Mouse (Mus musculus): ENCODE measurements around the gene Lclat1.
A peak's percentile ranks its signal among the peaks of the same experiment; 100 is the strongest.

Lclat1 gene

GRCm38 (mm10) chr17:73087045-73087910, 20.5 kb upstream of the Lclat1 start:
- no peak for DNase-seq (ENCODE audit: low read depth, low spot score)

- peak; percentile 62 for DNase-seq (ENCODE audit: low read depth, low spot score)
Observed at GRCm38 (mm10) chr17:73091368-73091767, 16.4 kb upstream of the Lclat1 start.

GRCm38 (mm10) chr17:73092103-73093097, 15.4 kb upstream of the Lclat1 start:
- DNase-seq (ENCODE audit: low read depth, low spot score) = no peak

GRCm38 (mm10) chr17:73095070-73095469, 12.7 kb upstream of the Lclat1 start:
- no peak for DNase-seq (ENCODE audit: low read depth, low spot score)

- no peak for DNase-seq (ENCODE audit: low read depth, low spot score)
Observed at GRCm38 (mm10) chr17:73095585-73095984, 12.2 kb upstream of the Lclat1 start.

GRCm38 (mm10) chr17:73096484-73096883, 11.3 kb upstream of the Lclat1 start:
- DNase-seq (ENCODE audit: low read depth, low spot score) = peak; percentile 86

GRCm38 (mm10) chr17:73098636-73099035, 9.1 kb upstream of the Lclat1 start:
- no peak for DNase-seq (ENCODE audit: low read depth, low spot score)

GRCm38 (mm10) chr17:73100396-73100795, 7.4 kb upstream of the Lclat1 start:
- DNase-seq (ENCODE audit: low read depth, low spot score) = no peak

GRCm38 (mm10) chr17:73102538-73102937, 5.2 kb upstream of the Lclat1 start:
- DNase-seq (ENCODE audit: low read depth, low spot score) = peak; percentile 69

GRCm38 (mm10) chr17:73108170-73108887, 544 bp downstream of the Lclat1 start:
- peak; percentile 14 for DNase-seq (ENCODE audit: low read depth, low spot score)

GRCm38 (mm10) chr17:73108888-73109259, 1.1 kb downstream of the Lclat1 start:
- DNase-seq (ENCODE audit: low read depth, low spot score) = no peak

- no peak for DNase-seq (ENCODE audit: low read depth, low spot score)
Observed at GRCm38 (mm10) chr17:73112128-73112527, 4.3 kb downstream of the Lclat1 start.

- peak; percentile 78 for DNase-seq (ENCODE audit: low read depth, low spot score)
Observed at GRCm38 (mm10) chr17:73112601-73113000, 4.8 kb downstream of the Lclat1 start.

- no peak for DNase-seq (ENCODE audit: low read depth, low spot score)
Observed at GRCm38 (mm10) chr17:73113230-73113629, 5.4 kb downstream of the Lclat1 start.

- DNase-seq (ENCODE audit: low read depth, low spot score) = no peak
Observed at GRCm38 (mm10) chr17:73118134-73118533, 10.3 kb downstream of the Lclat1 start.

GRCm38 (mm10) chr17:73118702-73119101, 10.9 kb downstream of the Lclat1 start:
- no peak for DNase-seq (ENCODE audit: low read depth, low spot score)

GRCm38 (mm10) chr17:73119150-73119549, 11.4 kb downstream of the Lclat1 start:
- no peak for DNase-seq (ENCODE audit: low read depth, low spot score)

- no peak for DNase-seq (ENCODE audit: low read depth, low spot score)
Observed at GRCm38 (mm10) chr17:73120545-73120944, 12.8 kb downstream of the Lclat1 start.

GRCm38 (mm10) chr17:73121726-73122125, 13.9 kb downstream of the Lclat1 start:
- no peak for DNase-seq (ENCODE audit: low read depth, low spot score)

- DNase-seq (ENCODE audit: low read depth, low spot score) = no peak
Observed at GRCm38 (mm10) chr17:73126349-73126748, 18.6 kb downstream of the Lclat1 start.

- DNase-seq (ENCODE audit: low read depth, low spot score) = no peak
Observed at GRCm38 (mm10) chr17:73126903-73127302, 19.1 kb downstream of the Lclat1 start.

All from ZHBTc4 (cell line).